Mouse (Mus musculus) spleen, adult 10 weeks (tissue): Measurements from ENCODE around the gene Aatk. TPM values are rescaled to one million over a fixed set of nuclear protein-coding genes. Genes with fewer than 3 reads are reported as not detected.

Source experiments
- polyA plus RNA-seq: library from polyadenylated mRNA; stranded (reverse); fragments of 350-450 nt; fragmentation: Illumina TruSeq; extraction: RNeasy Lipid Tissue Mini Kit (QIAGEN cat#74804); gene quantifications from one replicate; pipeline ENCODE4 v1.2.3, GENCODE M21; 2015; ENCODE audit warnings: low replicate concordance; ENCODE audit not compliant: insufficient read depth

Aatk gene
- 1.2 TPM for polyA plus RNA-seq

DNA sequence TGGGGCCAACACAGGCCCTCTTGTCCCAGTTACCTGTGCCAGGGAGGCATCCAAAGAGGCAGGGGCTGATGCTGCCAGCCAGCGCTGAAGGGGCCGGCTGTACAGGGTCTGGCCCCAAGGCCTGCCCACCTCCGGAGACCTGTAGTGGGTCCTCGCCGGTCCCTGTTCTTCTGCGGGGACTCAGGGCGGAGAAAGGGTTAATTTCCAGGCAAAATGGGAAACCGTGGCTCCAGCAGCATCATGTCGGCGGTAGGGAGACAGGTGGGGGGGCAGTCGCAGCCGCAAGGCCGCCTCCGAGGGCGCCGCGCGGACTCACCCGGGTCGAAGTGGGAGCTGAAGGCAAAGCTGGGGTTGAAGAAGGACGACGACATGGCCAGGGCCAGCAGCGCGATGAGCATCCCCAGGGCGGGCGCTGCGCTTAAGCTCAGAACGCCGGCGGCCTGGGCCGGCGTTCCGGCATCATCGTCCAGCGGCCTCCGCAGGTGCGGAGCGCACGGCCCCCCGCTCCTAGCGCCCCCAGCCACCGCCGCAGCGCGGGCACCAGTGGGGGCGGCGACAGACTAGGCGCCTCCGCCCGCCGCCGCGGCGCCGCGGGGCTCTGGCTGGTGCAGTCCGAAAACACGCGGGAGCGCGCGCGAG, at the start of gene Aatk:
Gene Aatk, minus strand, starts transcription at position 615 of the 639 bp plus-strand sequence.

DNA sequence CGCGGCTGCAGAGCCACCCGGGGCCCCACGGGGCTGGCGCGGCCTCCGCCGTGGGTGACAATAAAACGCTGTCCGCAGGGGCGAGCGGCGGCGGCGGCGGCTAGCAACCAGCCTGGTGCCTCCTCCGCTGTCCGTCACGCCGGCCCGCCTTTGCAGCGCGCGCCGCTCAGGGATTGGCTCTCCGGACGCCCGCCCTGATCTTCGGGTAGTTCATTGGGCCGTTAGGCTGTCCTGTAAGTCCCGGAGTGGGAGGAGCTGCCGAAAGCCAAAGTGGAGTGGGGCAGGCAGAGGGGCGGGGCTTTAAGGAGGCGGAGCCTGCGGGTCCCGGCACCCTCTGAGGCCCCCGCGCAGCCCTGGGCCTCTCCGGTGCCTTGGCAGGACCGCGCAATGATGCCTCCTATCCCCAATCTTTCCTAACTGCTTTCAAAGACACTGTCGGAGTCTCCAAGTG, 39.8 kb upstream of the Aatk start, which contains the start of gene Cep131:
Gene Cep131, minus strand, starts transcription at position 126 of the 451 bp plus-strand sequence.

Other genes with a start within 250 kb of the Aatk start
- gene Chmp6, start 133.7 kb downstream of the Aatk start, polyA plus RNA-seq = 18.6 TPM
- gene Baiap2, start 104.4 kb downstream of the Aatk start, polyA plus RNA-seq = 4.0 TPM
- 1.8 TPM for gene Cep131, start 39.7 kb upstream of the Aatk start, polyA plus RNA-seq
- gene Tepsin, start 51.6 kb upstream of the Aatk start, polyA plus RNA-seq = 20.1 TPM
- 4.6 TPM for gene Ndufaf8, start 51.8 kb upstream of the Aatk start, polyA plus RNA-seq
- 21.9 TPM for gene Slc38a10, start 104.2 kb upstream of the Aatk start, polyA plus RNA-seq
- gene Bahcc1, start 185.8 kb upstream of the Aatk start, polyA plus RNA-seq = 2.5 TPM